Mouse (Mus musculus): ENCODE measurements at regions not wholly inside any gene's neighbourhood (a gene's known extent, or its start where the extent isn't known, plus 50 kb on each side); places are given as distances from the start of the nearest gene placed in this dataset.

- no peak for TF ChIP-seq CTCF (IDR thresholded peaks at IDR 0.05)
- TF ChIP-seq EP300 (IDR thresholded peaks at IDR 0.05), result 0 out of 2 replicates have a peak, but pooled peaks have one; percentile 22
Measured at GRCm38 (mm10) chr4:31744431-31744830, 219.5 kb upstream of the Map3k7 start.

All from lung, postnatal 0 days (tissue).